8 mouse cellular contexts compared by ENCODE assay signal in the genomic region with DNA sequence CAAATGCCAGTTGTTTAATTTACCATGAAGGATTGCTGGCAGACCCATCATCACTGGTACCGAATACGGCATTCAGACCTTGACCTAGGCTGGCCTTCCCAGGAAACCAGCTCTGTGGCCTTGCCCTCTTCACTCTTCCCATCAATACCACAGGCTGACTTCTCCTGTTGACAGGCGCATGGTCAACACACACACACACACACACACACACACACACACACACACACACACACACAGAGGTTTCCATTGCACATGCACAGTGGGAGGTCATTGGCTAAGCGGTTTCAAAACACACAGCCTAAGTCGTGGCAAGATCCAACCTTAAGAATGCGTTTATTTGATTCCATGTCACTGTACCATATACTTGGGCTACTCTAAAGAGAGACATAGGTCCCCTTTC.
DNase-seq lines count a peak whose midpoint lies in the region; ATAC-seq lines count a peak whose summit lies in the region.

No protein-coding gene starts in this region.

- no peak for DNase-seq in heart, postnatal 25 days (ENCODE audit: low spot score)
- DNase-seq in 416B (ENCODE audit: low read depth), result peak; percentile 24
- DNase-seq in embryo, embryonic 10.5 days (ENCODE audit: low spot score), result peak; percentile 54
- peak; percentile 21 for DNase-seq in liver
- no peak for DNase-seq in urinary bladder, adult 18-20 months (ENCODE audit: low spot score in 2 of 2)
- DNase-seq in layer of hippocampus, postnatal 36 days, result no peak

- no peak for ATAC-seq in heart, embryonic 16.5 days (replicated peaks; ENCODE audit: extremely low read depth, insufficient read depth, low FRiP score)
- ATAC-seq in hindbrain, embryonic 12.5 days (ENCODE audit: low FRiP score), result no peak

- H3K36me3 ChIP-seq in heart, embryonic 16.5 days (ENCODE audit: control insufficient read depth, insufficient read depth), result no peaks in the 10 kb centered on the region
- H3K36me3 ChIP-seq in hindbrain, embryonic 12.5 days, result no peaks in the 10 kb centered on the region

- peaks cover 18% of the 10 kb centered on the region for H3K4me1 ChIP-seq in heart, embryonic 16.5 days (ENCODE audit: control insufficient read depth, insufficient read depth, low read length)
- peaks cover 23% of the 10 kb centered on the region for H3K4me1 ChIP-seq in hindbrain, embryonic 12.5 days

- H3K27ac ChIP-seq in heart, embryonic 16.5 days (ENCODE audit: low read length), result peak overlapping the region; percentile 79; the same call in 1 of the 2 replicates
- H3K27ac ChIP-seq in hindbrain, embryonic 12.5 days, result no peak overlapping the region

- H3K27me3 ChIP-seq in heart, embryonic 16.5 days (ENCODE audit: control insufficient read depth, insufficient read depth, low read length), result no peaks in the 10 kb centered on the region
- H3K27me3 ChIP-seq in hindbrain, embryonic 12.5 days, result no peaks in the 10 kb centered on the region

- intact Hi-C loops in heart, postnatal 25 days (cut with DNase I), result no loop called here

- H3K4me2 ChIP-seq in heart, embryonic 16.5 days (ENCODE audit: low read depth, low read length), result no peak overlapping the region
- no peak overlapping the region for H3K4me2 ChIP-seq in hindbrain, embryonic 12.5 days (replicated peaks)

- H3K9me3 ChIP-seq in heart, embryonic 16.5 days (replicated peaks; ENCODE audit: control insufficient read depth, low read length), result no peaks in the 10 kb centered on the region
- no peaks in the 10 kb centered on the region for H3K9me3 ChIP-seq in hindbrain, embryonic 12.5 days (replicated peaks)

- WGBS in heart, embryonic 16.5 days, result 70% methylated on average over 6 of the region's 6 CpGs
- WGBS in hindbrain, embryonic 12.5 days, result 38% methylated on average over 6 of the region's 6 CpGs

- H3K4me3 ChIP-seq in heart, embryonic 16.5 days (ENCODE audit: low read length), result no peak overlapping the region
- no peak overlapping the region for H3K4me3 ChIP-seq in hindbrain, embryonic 12.5 days

- peak overlapping the region; percentile 64; the same call in 1 of the 2 replicates for H3K9ac ChIP-seq in heart, embryonic 16.5 days (ENCODE audit: low read length)
- H3K9ac ChIP-seq in hindbrain, embryonic 12.5 days, result no peak overlapping the region

Comparison
In these comparisons a context has a peak if more than half of its experiments do, and no peak if none do; other contexts are left out.
1. DNase-seq: peak in 416B (single experiment), embryo, embryonic 10.5 days (single experiment) and liver (single experiment); none in heart, postnatal 25 days (single experiment), urinary bladder, adult 18-20 months (0 of 2) and layer of hippocampus, postnatal 36 days (0 of 2).